Mouse (Mus musculus): ENCODE data around the gene Trim44. TPM values are rescaled to one million over a fixed set of nuclear protein-coding genes. Genes with fewer than 3 reads are reported as not detected.

Trim44 gene
- total and polyA plus RNA-seq, 3 experiments, result 21.7 to 55.3 (median 49.1) TPM

- H3K27ac ChIP-seq (ENCODE audit: control insufficient read depth, low read depth, low read length), result no peak overlapping the region
- H3K27me3 ChIP-seq (ENCODE audit: control insufficient read depth in 1 of 2, insufficient read depth in 2 of 2, low read length in 2 of 2), result no peaks in the 10 kb centered on the region
- TF ChIP-seq ETS1 (IDR thresholded peaks at IDR 0.05; ENCODE audit: low read depth, low read length), result peak; percentile 62; the same call in 1 of the 2 replicates
- peak; percentile 65; the same call in 1 of the 2 replicates for TF ChIP-seq USF1 (IDR thresholded peaks at IDR 0.05; ENCODE audit: low read depth, low read length)
- no peak for TF ChIP-seq POLR2A (IDR thresholded peaks at IDR 0.05; ENCODE audit: control insufficient read depth in 1 of 2, insufficient read depth in 1 of 2, low read depth in 1 of 2, low read length in 2 of 2, poor library complexity in 1 of 2)
- peaks cover 7 to 17% of the 10 kb centered on the region in 2 experiments for H3K36me3 ChIP-seq (ENCODE audit: control insufficient read depth in 1 of 2, insufficient read depth in 2 of 2, low read length in 2 of 2)
- no peak overlapping the region for H3K9ac ChIP-seq (ENCODE audit: control insufficient read depth, low read depth, low read length, poor library complexity, severe bottlenecking)
- H3K4me1 ChIP-seq (ENCODE audit: control insufficient read depth in 1 of 2, insufficient read depth in 2 of 2, low read length in 2 of 2), result no peaks in the 10 kb centered on the region
- H3K4me3 ChIP-seq (ENCODE audit: control insufficient read depth in 1 of 2, insufficient read depth in 1 of 2, low read depth in 2 of 2, low read length in 2 of 2), result no peak overlapping the region
- peaks cover 7% of the 10 kb centered on the region for H3K79me2 ChIP-seq (ENCODE audit: control insufficient read depth, insufficient read depth, low read length, poor library complexity)
- H3K9me3 ChIP-seq (replicated peaks; ENCODE audit: insufficient read depth, low read length), result no peaks in the 10 kb centered on the region
- DNase-seq (ENCODE audit: low read depth, low spot score), result peak; percentile 70
These were observed 50.5 kb downstream of the Trim44 start for GRCm38 (mm10) chr2:102356879-102357695.

GRCm38 (mm10) chr2:102354076-102354475, 53.6 kb downstream of the Trim44 start:
- no peak for TF ChIP-seq MYC (IDR thresholded peaks at IDR 0.05; ENCODE audit: low read depth, low read length)
- no peak for TF ChIP-seq ZKSCAN1 (IDR thresholded peaks at IDR 0.05; ENCODE audit: low read depth, low read length)
- TF ChIP-seq MXI1 (IDR thresholded peaks at IDR 0.05; ENCODE audit: low read depth, low read length), result no peak
- no peak for TF ChIP-seq MAZ (IDR thresholded peaks at IDR 0.05; ENCODE audit: low read depth, low read length)
- no peak for TF ChIP-seq KAT2A (conservative IDR thresholded peaks at IDR 0.05; ENCODE audit: low read depth, low read length)
- no peak overlapping the region for H3K9ac ChIP-seq (ENCODE audit: control insufficient read depth, low read depth, low read length, poor library complexity, severe bottlenecking)
- DNase-seq (ENCODE audit: low read depth, low spot score), result no peak
- H3K4me1 ChIP-seq (ENCODE audit: control insufficient read depth in 1 of 2, insufficient read depth in 2 of 2, low read length in 2 of 2), result no peaks in the 10 kb centered on the region
- H3K36me3 ChIP-seq (ENCODE audit: control insufficient read depth in 1 of 2, insufficient read depth in 2 of 2, low read length in 2 of 2), result peaks cover 7 to 16% of the 10 kb centered on the region in 2 experiments
- no peaks in the 10 kb centered on the region for H3K9me3 ChIP-seq (replicated peaks; ENCODE audit: insufficient read depth, low read length)
- H3K27me3 ChIP-seq (ENCODE audit: control insufficient read depth in 1 of 2, insufficient read depth in 2 of 2, low read length in 2 of 2), result no peaks in the 10 kb centered on the region
- H3K27ac ChIP-seq (ENCODE audit: control insufficient read depth, low read depth, low read length), result no peak overlapping the region
- no peak overlapping the region for H3K4me3 ChIP-seq (ENCODE audit: control insufficient read depth in 1 of 2, insufficient read depth in 1 of 2, low read depth in 2 of 2, low read length in 2 of 2)
- peaks cover 3% of the 10 kb centered on the region for H3K79me2 ChIP-seq (ENCODE audit: control insufficient read depth, insufficient read depth, low read length, poor library complexity)

- Histone ChIP-seq H3K27me3 (ENCODE audit: control insufficient read depth in 1 of 2, insufficient read depth in 2 of 2, low read length in 2 of 2) (no peaks in the 10 kb centered on the region), H3K4me3 (ENCODE audit: control insufficient read depth in 1 of 2, insufficient read depth in 1 of 2, low read depth in 2 of 2, low read length in 2 of 2) (no peak overlapping the region), H3K36me3 (ENCODE audit: control insufficient read depth in 1 of 2, insufficient read depth in 2 of 2, low read length in 2 of 2) (peaks cover 5 to 21% of the 10 kb centered on the region in 2 experiments), H3K27ac (ENCODE audit: control insufficient read depth, low read depth, low read length) (no peak overlapping the region), H3K4me1 (ENCODE audit: control insufficient read depth in 1 of 2, insufficient read depth in 2 of 2, low read length in 2 of 2) (no peaks in the 10 kb centered on the region; a peak in 1 of 4 replicates), H3K9me3 (replicated peaks; ENCODE audit: insufficient read depth, low read length) (no peaks in the 10 kb centered on the region), H3K79me2 (ENCODE audit: control insufficient read depth, insufficient read depth, low read length, poor library complexity) (peaks cover 2% of the 10 kb centered on the region; the same call in 1 of the 2 replicates), H3K9ac (ENCODE audit: control insufficient read depth, low read depth, low read length, poor library complexity, severe bottlenecking) (no peak overlapping the region)
- TF ChIP-seq NRF1 (IDR thresholded peaks at IDR 0.05; ENCODE audit: insufficient read depth, low read depth, low read length, poor library complexity, severe bottlenecking) (no peak), CHD1 (IDR thresholded peaks at IDR 0.05; ENCODE audit: low read depth, low read length) (no peak), USF1 (IDR thresholded peaks at IDR 0.05; ENCODE audit: low read depth, low read length) (no peak), EP300 (IDR thresholded peaks at IDR 0.05; ENCODE audit: low read depth in 1 of 2, low read length in 2 of 2) (no peak), ZKSCAN1 (IDR thresholded peaks at IDR 0.05; ENCODE audit: low read depth, low read length) (no peak), MYC (IDR thresholded peaks at IDR 0.05; ENCODE audit: low read depth, low read length) (no peak), E2F4 (IDR thresholded peaks at IDR 0.05; ENCODE audit: borderline replicate concordance, low read depth, low read length) (no peak), POLR2AphosphoS2 (IDR thresholded peaks at IDR 0.05; ENCODE audit: low read length) (no peak), MAX (IDR thresholded peaks at IDR 0.05; ENCODE audit: low read length) (no peak), MYB (IDR thresholded peaks at IDR 0.05; ENCODE audit: low read depth, low read length) (no peak), SMC3 (IDR thresholded peaks at IDR 0.05; ENCODE audit: low read depth, low read length) (no peak), MAFK (IDR thresholded peaks at IDR 0.05; ENCODE audit: borderline replicate concordance, low read depth, low read length) (no peak), MXI1 (IDR thresholded peaks at IDR 0.05; ENCODE audit: low read depth, low read length) (no peak), MAZ (IDR thresholded peaks at IDR 0.05; ENCODE audit: low read depth, low read length) (no peak), RCOR1 (IDR thresholded peaks at IDR 0.05; ENCODE audit: low read depth, low read length) (no peak), SIN3A (IDR thresholded peaks at IDR 0.05; ENCODE audit: low read length) (no peak), KAT2A (conservative IDR thresholded peaks at IDR 0.05; ENCODE audit: low read depth, low read length) (no peak), ELF1 (IDR thresholded peaks at IDR 0.05; ENCODE audit: low read depth, low read length) (no peak), ZMIZ1 (IDR thresholded peaks at IDR 0.05; ENCODE audit: low read depth, low read length) (no peak)
- DNase-seq (ENCODE audit: low read depth, low spot score), result peak; percentile 32
These were observed 66.2 kb downstream of the Trim44 start for GRCm38 (mm10) chr2:102341429-102341828.
